Mouse (Mus musculus): ENCODE data around the gene Camk1g. TPM values are rescaled to one million over a fixed set of nuclear protein-coding genes. Genes with fewer than 3 reads are reported as not detected.

Gene Camk1g
- polyA plus RNA-seq, 1 experiment, result 0.54 TPM

GRCm38 (mm10) chr1:193323686-193324085, 46.4 kb downstream of the Camk1g start:
- no peak overlapping the region for H3K27ac ChIP-seq (ENCODE audit: insufficient read depth, low read length)
- H3K4me3 ChIP-seq (ENCODE audit: low read depth, low read length), result no peak overlapping the region
- H3K36me3 ChIP-seq (ENCODE audit: control insufficient read depth, insufficient read depth, low read length, poor library complexity, severe bottlenecking), result no peaks in the 10 kb centered on the region
- H3K4me1 ChIP-seq (ENCODE audit: control insufficient read depth, insufficient read depth, low read length), result no peaks in the 10 kb centered on the region
- no peaks in the 10 kb centered on the region for H3K27me3 ChIP-seq (ENCODE audit: control insufficient read depth, insufficient read depth, low read length, poor library complexity, severe bottlenecking)
- H3K9me3 ChIP-seq (replicated peaks; ENCODE audit: control insufficient read depth, insufficient read depth, low read length, poor library complexity, severe bottlenecking), result no peaks in the 10 kb centered on the region
- TF ChIP-seq POLR2A (IDR thresholded peaks at IDR 0.05; ENCODE audit: insufficient read depth, low read length) (no peak), CTCF (IDR thresholded peaks at IDR 0.05; ENCODE audit: low read depth, low read length) (no peak), EP300 (IDR thresholded peaks at IDR 0.05; ENCODE audit: insufficient read depth, low read depth, low read length) (no peak)
- no peak overlapping the region for H3K9ac ChIP-seq (ENCODE audit: low read depth, poor library complexity, severe bottlenecking)

- TF ChIP-seq CTCF (IDR thresholded peaks at IDR 0.05; ENCODE audit: low read depth, low read length) (no peak), EP300 (IDR thresholded peaks at IDR 0.05; ENCODE audit: insufficient read depth, low read depth, low read length) (no peak), POLR2A (IDR thresholded peaks at IDR 0.05; ENCODE audit: insufficient read depth, low read length) (no peak)
- no peak overlapping the region for H3K4me3 ChIP-seq (ENCODE audit: low read depth, low read length)
- H3K9ac ChIP-seq (ENCODE audit: low read depth, poor library complexity, severe bottlenecking), result no peak overlapping the region
- no peak overlapping the region for H3K27ac ChIP-seq (ENCODE audit: insufficient read depth, low read length)
- no peaks in the 10 kb centered on the region for H3K9me3 ChIP-seq (replicated peaks; ENCODE audit: control insufficient read depth, insufficient read depth, low read length, poor library complexity, severe bottlenecking)
- no peaks in the 10 kb centered on the region for H3K4me1 ChIP-seq (ENCODE audit: control insufficient read depth, insufficient read depth, low read length)
- no peaks in the 10 kb centered on the region for H3K36me3 ChIP-seq (ENCODE audit: control insufficient read depth, insufficient read depth, low read length, poor library complexity, severe bottlenecking)
- H3K27me3 ChIP-seq (ENCODE audit: control insufficient read depth, insufficient read depth, low read length, poor library complexity, severe bottlenecking), result no peaks in the 10 kb centered on the region
Measured at GRCm38 (mm10) chr1:193320398-193320797, 49.7 kb downstream of the Camk1g start.

DNA sequence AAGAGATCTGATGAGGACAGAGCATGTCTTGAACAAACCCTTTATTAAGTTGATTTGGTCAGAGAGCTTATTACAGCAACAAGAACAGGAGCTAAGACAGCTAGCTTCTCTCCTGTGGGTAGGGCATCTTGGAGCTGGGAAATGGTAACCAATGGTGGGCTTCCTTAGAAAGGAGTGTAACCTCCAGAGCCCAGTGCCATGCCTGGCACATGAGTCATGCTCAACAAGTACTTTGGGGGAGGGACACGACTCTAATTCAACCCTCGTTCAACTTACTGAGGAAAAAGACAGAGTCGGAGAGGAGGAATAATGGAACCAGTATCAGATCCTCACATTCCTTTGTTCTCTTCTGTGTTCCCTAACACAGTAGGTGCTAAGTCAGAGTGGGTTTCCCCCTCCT, 50.4 kb downstream of the Camk1g start:
- no peaks in the 10 kb centered on the region for H3K27me3 ChIP-seq (ENCODE audit: control insufficient read depth, insufficient read depth, low read length, poor library complexity, severe bottlenecking)

GRCm38 (mm10) chr1:193317159-193317559, 52.9 kb downstream of the Camk1g start:
- no peak overlapping the region for H3K4me3 ChIP-seq (ENCODE audit: low read depth, low read length)
- H3K9ac ChIP-seq (ENCODE audit: low read depth, poor library complexity, severe bottlenecking), result no peak overlapping the region
- H3K27ac ChIP-seq (ENCODE audit: insufficient read depth, low read length), result no peak overlapping the region
- H3K36me3 ChIP-seq (ENCODE audit: control insufficient read depth, insufficient read depth, low read length, poor library complexity, severe bottlenecking), result no peaks in the 10 kb centered on the region
- H3K4me1 ChIP-seq (ENCODE audit: control insufficient read depth, insufficient read depth, low read length), result no peaks in the 10 kb centered on the region
- H3K27me3 ChIP-seq (ENCODE audit: control insufficient read depth, insufficient read depth, low read length, poor library complexity, severe bottlenecking), result no peaks in the 10 kb centered on the region
- H3K9me3 ChIP-seq (replicated peaks; ENCODE audit: control insufficient read depth, insufficient read depth, low read length, poor library complexity, severe bottlenecking), result no peaks in the 10 kb centered on the region
- TF ChIP-seq CTCF (IDR thresholded peaks at IDR 0.05; ENCODE audit: low read depth, low read length) (no peak), EP300 (IDR thresholded peaks at IDR 0.05; ENCODE audit: insufficient read depth, low read depth, low read length) (no peak), POLR2A (IDR thresholded peaks at IDR 0.05; ENCODE audit: insufficient read depth, low read length) (no peak)

More for the DNA sequence above, 50.4 kb downstream of the Camk1g start:
- Histone ChIP-seq H3K9ac (ENCODE audit: low read depth, poor library complexity, severe bottlenecking) (no peak overlapping the region), H3K4me3 (ENCODE audit: low read depth, low read length) (no peak overlapping the region), H3K4me1 (ENCODE audit: control insufficient read depth, insufficient read depth, low read length) (no peaks in the 10 kb centered on the region), H3K36me3 (ENCODE audit: control insufficient read depth, insufficient read depth, low read length, poor library complexity, severe bottlenecking) (no peaks in the 10 kb centered on the region), H3K9me3 (replicated peaks; ENCODE audit: control insufficient read depth, insufficient read depth, low read length, poor library complexity, severe bottlenecking) (no peaks in the 10 kb centered on the region), H3K27ac (ENCODE audit: insufficient read depth, low read length) (no peak overlapping the region)
- TF ChIP-seq POLR2A (IDR thresholded peaks at IDR 0.05; ENCODE audit: insufficient read depth, low read length) (no peak), CTCF (IDR thresholded peaks at IDR 0.05; ENCODE audit: low read depth, low read length) (no peak), EP300 (IDR thresholded peaks at IDR 0.05; ENCODE audit: insufficient read depth, low read depth, low read length) (no peak)

DNA sequence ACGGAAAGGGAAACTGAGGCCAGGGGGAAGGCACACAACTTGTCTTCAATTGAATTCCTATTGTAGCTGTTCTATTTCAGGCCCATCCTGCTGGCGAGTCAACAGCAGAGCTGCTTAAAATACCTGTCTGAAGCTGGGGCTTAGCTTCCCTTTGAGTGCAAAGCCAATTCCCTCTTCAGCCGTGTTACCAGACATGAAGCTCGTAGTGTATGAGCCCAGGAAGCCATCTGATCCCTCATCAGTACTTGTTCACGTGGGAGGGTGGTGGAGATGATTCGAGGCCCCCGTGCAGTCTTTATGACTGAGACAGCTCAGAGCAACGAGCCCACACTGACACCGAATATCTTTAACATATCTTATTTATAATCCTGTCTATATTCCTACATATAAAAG, 53.7 kb downstream of the Camk1g start:
- H3K36me3 ChIP-seq (ENCODE audit: control insufficient read depth, insufficient read depth, low read length, poor library complexity, severe bottlenecking), result no peaks in the 10 kb centered on the region
- no peaks in the 10 kb centered on the region for H3K4me1 ChIP-seq (ENCODE audit: control insufficient read depth, insufficient read depth, low read length)
- no peak overlapping the region for H3K27ac ChIP-seq (ENCODE audit: insufficient read depth, low read length)
- TF ChIP-seq EP300 (IDR thresholded peaks at IDR 0.05; ENCODE audit: insufficient read depth, low read depth, low read length) (no peak), POLR2A (IDR thresholded peaks at IDR 0.05; ENCODE audit: insufficient read depth, low read length) (no peak), CTCF (IDR thresholded peaks at IDR 0.05; ENCODE audit: low read depth, low read length) (no peak)
- H3K27me3 ChIP-seq (ENCODE audit: control insufficient read depth, insufficient read depth, low read length, poor library complexity, severe bottlenecking), result no peaks in the 10 kb centered on the region
- H3K4me3 ChIP-seq (ENCODE audit: low read depth, low read length), result no peak overlapping the region
- no peak overlapping the region for H3K9ac ChIP-seq (ENCODE audit: low read depth, poor library complexity, severe bottlenecking)
- no peaks in the 10 kb centered on the region for H3K9me3 ChIP-seq (replicated peaks; ENCODE audit: control insufficient read depth, insufficient read depth, low read length, poor library complexity, severe bottlenecking)

DNA sequence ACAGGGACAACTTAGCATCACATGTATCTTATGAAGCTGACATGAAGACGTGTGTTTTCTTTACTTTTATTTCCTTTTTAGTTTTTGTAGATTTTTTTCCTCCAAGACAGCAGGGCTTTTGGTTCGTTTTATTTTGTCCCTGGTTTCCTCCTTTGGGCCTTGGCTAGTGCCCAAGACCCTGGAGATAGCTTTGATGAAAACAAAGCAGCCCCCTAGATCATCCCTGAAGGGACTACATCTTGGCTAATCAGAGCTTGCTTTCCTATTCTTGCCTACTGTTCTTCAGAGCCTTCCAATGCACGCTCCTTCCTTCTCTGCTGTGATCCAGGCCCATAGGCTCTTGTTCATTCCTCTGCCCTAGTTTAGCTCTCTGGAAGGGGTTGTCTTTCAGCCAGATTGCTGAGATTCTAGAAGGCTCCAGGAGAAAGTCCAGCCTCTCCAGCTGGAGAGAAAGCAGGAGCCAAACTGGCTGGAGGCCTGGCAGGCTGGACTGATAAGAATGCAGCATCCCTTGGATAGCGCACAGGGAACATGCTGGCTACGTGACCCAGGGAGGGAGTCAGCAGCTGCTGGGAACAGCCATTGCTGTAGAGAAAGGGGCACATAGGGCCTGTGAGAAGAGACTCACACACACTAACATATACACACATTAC, 54.3 kb downstream of the Camk1g start:
- H3K27me3 ChIP-seq (ENCODE audit: control insufficient read depth, insufficient read depth, low read length, poor library complexity, severe bottlenecking), result no peaks in the 10 kb centered on the region
- H3K27ac ChIP-seq (ENCODE audit: insufficient read depth, low read length), result no peak overlapping the region
- H3K9me3 ChIP-seq (replicated peaks; ENCODE audit: control insufficient read depth, insufficient read depth, low read length, poor library complexity, severe bottlenecking), result no peaks in the 10 kb centered on the region
- H3K4me3 ChIP-seq (ENCODE audit: low read depth, low read length), result no peak overlapping the region
- no peak for TF ChIP-seq POLR2A (IDR thresholded peaks at IDR 0.05; ENCODE audit: insufficient read depth, low read length)
- TF ChIP-seq CTCF (IDR thresholded peaks at IDR 0.05; ENCODE audit: low read depth, low read length), result no peak
- no peak for TF ChIP-seq EP300 (IDR thresholded peaks at IDR 0.05; ENCODE audit: insufficient read depth, low read depth, low read length)
- H3K36me3 ChIP-seq (ENCODE audit: control insufficient read depth, insufficient read depth, low read length, poor library complexity, severe bottlenecking), result no peaks in the 10 kb centered on the region
- H3K9ac ChIP-seq (ENCODE audit: low read depth, poor library complexity, severe bottlenecking), result no peak overlapping the region
- no peaks in the 10 kb centered on the region for H3K4me1 ChIP-seq (ENCODE audit: control insufficient read depth, insufficient read depth, low read length)
